Mouse (Mus musculus) right cerebral cortex, postnatal 36 days (tissue): Measurements from ENCODE around the gene Klhdc8a.

Source experiments
- DNase-seq, 2 experiments: peaks; one replicate each; pipeline ENCODE4 v3.0.0; 2022; ENCODE audit warnings: low spot score in 2 of 2, mixed read lengths in 1 of 2

Klhdc8a gene

DNA sequence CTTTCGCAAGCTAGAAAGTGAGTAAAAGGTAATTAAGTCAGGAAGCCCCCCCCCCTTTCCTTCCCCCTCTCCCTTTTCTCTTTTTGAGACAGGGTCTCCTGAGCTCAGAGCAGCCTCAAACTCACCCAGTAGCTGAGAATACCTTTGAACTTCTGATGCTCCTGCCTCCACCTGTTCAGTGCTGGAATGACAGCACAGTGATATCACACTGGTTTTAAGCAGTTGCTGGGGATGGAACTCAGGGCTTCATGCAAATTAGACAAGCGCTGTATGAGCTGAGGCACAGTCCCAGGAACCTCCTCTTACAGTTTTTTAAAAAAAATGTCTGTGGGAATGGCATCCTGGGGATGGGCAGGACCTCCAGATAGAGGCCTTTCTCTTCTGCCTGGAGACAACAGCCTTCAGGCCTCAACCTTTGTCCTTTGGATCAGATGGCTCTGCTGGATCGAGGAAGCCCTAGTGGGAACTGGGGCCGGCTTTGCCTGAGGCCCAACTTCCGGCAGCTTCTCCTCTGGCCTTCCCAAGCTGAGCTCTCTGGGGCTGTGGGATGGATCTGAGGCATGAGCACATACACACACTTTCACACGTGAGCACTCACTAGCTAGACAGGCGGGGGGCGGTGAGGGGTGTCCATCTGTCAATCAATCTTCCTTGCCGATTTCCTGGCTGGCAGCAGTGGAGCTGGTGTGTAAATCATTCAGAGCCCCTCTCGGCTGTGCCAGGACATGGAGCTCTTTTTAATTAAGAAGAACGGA lies 7.3 kb upstream of the Klhdc8a start:
- no peak for DNase-seq

DNA sequence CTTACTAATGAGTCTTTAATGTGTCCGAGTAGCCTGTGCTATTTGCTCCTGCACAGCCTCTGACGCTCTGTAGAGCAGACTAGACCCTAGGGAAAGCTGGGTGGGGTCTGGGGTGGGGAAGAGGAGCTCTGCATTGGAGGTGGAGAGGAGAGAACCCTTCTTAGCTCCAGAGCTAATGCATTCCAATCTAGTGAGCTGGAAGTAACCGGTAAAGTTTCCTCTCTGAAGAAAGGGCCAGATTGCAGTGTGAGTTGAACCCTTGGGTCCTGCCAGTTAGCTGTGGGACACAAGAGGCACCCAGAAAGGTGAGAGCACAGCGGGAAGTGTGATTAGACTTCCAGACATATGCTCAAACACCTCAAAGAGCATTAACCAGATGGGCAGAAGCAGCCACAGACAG lies 6.7 kb upstream of the Klhdc8a start:
- no peak for DNase-seq

DNA sequence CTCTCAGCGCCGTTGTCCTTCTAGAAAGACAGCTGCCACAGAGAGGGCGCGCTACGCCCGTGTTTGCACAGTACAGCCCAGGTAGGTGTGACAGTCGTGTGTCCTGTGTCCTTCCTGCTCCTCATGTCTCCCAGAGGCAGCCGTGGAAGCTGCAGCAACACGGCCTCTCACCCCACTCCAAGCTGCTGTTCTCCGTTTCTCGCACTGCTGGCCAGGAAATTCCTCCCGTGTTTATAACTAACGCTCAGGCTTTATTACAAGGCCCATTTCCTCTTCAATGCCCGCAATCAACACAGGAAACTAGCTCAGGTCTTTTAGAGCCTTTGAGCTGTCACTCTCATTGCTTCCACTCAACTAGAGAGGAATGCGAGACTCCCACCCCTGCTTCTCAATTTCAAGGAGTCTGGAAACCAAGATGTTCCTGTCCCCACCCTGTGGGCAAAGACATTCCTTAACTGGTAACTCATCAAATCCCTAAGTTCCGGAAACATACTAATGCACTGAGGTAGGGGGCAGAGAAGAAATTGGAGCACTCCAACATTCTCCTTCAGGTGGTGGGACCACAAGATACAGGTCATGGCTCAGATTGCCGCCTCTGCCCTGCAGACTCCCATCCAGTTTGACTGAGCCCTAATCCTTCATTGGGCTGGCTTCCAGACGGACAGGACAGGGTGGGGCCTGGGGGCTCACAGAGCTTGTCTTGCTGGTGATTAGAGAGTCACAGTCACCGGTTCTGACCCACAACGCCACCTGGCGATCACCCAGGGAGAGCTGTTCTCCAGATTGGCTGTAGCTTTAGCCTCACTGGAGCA lies 5.9 kb upstream of the Klhdc8a start:
- DNase-seq, result no peak

DNA sequence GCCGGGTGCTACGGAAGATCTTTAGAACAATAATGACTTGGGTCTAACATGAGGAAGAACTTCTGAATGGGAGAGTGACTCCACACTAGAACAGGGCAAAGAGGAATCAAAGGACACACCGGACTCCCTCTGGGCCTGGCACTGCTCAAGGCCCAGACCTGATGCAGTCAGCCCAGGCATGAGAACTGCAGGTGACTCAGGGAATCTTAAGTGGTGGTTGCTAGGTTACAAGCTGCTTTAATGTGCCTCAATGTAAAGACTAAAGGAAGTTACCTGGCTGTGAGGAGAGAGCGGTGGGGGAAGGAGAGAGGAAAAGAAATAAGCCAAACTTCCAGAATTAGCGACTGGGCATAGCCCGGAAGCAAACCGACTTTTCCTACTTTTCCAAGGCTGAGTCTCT lies 2.9 kb upstream of the Klhdc8a start:
- no peak for DNase-seq

DNA sequence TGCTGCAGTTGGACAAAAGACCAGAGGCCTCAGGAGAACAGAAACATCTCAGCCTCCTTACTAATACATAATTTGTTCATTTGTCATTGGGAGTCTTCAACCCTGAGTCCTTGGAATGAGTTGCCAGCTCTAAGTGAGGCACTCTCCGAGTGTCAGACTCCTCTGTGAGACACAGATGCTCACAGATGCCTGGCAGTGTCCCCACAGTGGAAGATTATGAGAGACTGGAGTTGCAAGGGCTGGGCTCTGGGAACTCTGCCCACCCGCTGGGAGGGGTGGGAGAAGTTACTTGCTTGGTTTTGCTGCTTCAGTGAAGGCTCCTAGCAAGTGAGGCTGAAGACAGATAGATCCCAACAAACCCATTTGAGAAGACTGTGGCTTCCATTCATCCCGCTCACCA lies 2.4 kb upstream of the Klhdc8a start:
- no peak for DNase-seq

DNA sequence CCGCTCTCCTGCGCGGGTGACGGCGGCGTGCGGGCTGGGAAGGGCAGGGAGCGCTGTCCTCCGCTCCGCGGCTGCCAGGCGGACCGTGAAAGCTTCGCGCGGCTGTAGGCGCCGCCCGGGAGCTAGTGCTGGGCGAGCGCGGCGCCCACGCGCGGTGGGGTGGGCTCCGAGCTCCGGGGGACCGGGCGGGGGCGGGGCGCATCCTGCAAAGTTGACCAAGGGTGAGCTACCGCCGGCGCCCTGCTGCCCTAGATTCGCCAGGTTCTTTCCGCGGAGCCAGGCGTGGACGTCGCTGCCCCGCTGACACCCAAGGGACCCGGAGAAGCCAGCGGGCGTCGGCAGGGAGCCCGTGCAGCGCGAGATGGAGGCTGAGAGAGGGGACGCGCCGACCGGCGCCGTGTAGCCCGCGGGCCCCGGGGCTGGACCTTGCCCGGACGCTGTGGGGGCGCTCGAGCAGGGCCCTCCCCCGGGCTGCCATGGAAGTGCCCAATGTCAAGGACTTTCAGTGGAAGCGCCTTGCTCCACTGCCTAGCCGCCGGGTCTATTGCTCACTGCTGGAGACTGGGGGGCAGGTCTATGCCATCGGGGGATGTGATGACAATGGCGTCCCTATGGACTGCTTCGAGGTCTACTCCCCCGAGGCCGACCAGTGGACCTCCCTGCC lies 507 bp downstream of the Klhdc8a start:
- peak; percentile 14 to 21 for DNase-seq

DNA sequence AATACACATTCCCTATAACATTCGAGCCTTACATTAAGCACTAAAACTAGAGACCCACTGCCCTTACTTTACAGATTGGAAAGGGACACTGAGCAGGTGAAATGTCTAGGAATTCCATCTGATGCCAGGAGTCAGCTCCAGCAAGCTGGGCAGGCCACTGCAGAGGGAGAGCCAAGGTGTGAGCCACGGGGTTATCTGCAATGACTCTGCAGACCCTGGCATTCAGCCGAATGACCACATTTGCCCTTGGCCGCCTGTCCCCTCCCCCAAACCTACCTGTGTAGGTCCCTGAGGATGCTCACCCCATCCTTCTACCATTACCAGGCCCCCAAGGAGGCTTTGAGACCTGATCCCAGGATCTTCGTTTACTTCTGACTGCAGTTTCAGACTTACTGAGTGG lies 1.3 kb downstream of the Klhdc8a start:
- DNase-seq, result no peak

DNA sequence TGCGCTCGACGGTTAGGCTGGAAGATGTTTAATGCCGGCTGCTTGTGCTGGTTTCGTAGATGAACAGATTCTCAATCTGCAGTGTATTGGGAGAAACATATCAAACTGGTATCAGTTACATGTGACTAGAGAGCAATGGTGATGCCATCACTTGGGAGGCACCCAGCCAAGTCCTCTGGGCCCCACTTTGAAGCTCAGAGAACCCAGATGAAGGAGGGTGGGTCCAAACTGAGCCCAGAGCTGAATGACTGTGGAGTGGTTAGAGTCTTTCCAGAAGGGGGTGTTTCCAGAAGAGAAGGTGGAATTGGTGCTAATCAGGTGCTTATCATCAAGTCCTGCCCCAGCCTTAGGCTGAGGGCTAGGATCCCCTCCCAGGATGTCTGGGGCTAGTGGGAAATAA lies 2.8 kb downstream of the Klhdc8a start:
- no peak for DNase-seq

DNA sequence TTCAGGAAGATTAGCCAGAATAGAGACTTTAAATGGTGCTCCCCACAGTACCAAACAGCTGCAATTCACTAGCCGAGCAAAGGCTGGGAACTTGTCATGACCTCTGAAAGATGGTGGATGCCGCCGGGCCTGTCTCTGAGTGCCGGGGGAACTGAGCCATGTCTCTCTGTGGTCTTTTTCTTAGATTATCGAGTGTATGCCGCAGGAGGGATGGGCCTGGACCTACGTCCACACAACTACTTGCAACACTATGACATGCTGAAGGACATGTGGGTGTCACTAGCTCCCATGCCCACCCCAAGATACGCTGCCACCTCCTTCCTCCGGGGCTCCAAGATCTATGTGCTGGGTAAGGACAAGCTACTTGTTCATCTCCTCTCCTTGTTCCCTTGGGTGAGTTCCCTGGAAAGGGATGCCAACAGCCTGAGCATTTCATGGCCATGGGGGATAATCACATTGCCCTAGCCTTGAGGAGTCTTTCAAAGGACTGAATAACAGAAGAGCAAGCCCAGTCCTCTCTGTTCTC lies 4.0 kb downstream of the Klhdc8a start:
- DNase-seq, result no peak

DNA sequence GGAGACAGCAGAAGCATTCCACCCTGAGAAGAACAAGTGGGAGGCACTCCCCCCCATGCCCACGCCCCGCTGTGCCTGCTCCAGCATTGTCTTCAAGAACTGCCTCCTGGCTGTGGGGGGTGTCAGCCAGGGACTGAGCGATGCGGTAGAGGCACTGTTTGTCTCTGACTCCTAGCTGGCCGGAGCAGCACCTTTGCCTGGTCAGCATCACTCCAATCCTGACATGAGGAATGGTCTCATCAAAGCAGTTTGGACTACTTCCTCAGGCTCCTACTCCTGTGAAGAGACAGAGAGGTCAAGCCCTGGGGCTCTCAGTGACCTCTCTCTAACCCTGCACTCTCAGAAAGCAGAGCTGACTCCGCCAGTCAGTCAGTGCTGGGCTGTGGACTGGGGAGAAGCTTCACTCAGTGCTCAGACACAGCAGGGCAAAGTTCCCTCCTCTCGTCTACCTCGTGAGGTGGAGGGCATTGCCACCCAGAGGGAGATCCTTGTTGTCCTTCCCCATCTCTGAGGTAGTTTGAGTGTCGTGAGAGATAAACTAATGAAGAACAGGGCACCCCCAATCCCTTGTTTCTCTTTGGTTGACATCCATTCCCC lies 6.3 kb downstream of the Klhdc8a start:
- no peak for DNase-seq

DNA sequence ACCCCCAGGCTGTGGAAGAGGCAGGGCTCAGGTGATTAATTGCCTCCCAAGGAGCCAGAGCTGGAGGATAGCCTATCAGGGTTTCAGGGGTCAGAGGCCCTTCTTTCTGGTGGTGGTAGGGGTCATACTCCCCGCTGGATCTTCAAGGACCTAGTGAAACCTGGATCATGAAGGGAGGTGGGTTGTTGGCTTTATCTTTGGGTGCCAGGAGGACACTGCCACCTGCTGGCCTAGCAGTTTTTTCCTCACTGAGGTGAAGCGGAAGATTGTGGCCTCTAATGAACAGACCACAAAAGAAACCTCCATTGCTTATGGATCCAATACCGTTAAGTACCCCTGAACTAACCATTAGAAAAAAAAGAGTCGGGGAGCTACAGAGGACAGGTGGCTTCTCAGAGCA lies 7.7 kb downstream of the Klhdc8a start:
- DNase-seq, result peak in 1 of 2 experiments; percentile 21

DNA sequence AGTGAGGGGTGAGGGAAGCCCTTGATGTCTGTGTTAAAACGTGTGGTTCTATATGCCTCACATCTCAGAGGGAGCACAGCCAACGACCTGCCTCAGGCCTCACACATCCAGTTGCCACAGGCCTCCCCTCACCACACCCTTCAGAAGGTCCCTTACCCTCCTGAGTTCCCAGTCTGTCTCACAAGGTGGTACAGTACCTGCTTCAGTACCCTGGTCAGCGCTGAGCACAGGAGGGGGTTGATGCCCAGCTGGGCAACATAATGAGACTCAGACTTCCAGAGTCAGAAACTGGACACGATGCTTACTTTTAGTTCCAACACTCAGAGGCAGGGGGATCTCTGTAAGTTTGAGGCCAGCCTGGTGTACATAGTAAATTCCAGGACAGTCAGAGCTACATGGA lies 8.4 kb downstream of the Klhdc8a start:
- no peak for DNase-seq

DNA sequence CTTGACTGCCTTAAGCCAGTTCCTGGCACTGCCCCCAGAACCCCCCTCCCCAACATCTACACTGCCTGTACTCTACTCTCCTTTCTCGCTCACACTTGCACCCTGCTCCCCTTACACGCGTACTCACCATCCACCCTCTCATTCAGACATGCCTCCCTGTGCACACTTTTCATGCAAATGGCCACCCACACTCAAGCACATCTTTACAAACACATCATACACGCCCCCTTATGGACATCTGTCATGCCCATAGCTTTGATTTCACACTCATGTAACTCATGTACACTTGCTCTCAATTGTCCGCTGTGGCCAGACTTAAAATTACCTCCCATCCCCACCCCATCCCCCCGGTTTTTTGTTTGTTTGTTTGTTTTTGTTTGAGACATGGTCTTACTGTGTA lies 9.5 kb downstream of the Klhdc8a start:
- peak in 1 of 2 experiments; percentile 39 for DNase-seq

DNA sequence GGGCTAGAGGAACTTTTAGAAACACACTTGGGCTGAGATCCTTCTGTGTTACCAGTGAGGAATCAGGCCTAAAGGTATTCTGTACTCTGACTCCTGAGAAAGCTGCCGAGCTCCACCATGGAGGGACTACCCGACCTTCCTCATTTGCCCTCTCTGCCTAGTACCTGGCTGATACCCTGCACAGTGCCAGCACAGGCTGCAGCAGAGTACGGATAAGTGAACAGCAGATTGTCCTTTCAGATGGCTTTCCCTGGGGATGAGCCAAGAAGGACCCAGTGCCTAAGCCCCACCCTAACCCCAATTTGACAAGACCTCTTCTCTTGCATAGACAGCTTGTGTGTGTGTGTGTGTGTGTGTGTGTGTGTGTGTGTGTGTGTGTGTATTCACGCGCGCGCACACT lies 10.2 kb downstream of the Klhdc8a start:
- DNase-seq, result no peak

DNA sequence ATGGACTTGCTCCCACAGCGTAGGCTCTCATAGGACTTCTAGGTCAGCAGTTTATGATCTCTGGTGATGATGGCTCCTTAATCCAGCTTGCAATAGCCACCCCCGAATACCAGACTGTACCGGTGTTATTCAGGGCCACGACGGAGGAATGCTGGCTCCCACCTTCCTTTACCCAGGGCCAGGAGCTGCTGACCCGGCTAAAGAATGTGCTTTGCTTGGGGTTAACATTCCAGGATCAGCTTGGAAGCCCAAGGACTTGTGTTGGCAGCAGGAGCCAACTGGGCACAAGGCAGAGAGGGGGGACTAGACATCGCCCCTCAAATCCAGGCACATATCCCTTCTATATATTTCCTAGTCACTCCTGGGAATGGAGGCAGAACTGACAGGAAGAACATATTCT lies 12.3 kb downstream of the Klhdc8a start:
- no peak for DNase-seq

DNA sequence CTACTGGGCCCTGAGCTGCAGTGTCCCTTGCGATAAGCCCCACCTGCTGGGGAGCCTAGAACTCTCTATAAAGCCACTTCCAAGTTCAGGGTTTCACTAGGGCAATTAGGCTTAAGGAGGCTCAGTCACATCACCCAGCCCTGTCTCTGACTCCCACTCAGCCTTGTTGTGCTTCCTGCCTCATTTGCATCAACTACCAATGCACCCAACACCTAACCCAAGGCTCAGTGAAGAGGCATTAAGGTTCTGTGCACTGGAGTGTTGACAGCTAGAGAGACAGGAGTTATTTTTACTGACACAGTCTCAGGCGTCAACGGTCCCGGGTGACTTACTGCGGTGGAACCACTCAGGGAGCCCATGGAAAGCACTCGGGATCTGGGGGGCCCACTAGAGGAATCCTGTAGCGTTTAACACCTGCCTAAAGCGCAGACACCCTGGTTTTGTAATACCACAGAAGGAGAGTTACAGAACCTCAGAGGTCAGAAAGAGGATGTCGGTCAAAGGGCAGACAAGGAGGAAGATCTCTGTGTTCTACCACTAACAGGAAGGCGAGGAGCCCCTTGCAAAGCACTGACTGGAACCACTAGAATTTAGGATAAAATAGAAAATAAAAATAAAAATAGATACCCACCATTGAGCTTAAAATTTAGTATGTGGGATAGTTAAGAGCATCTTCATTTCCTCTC lies 12.9 kb downstream of the Klhdc8a start:
- no peak for DNase-seq

DNA sequence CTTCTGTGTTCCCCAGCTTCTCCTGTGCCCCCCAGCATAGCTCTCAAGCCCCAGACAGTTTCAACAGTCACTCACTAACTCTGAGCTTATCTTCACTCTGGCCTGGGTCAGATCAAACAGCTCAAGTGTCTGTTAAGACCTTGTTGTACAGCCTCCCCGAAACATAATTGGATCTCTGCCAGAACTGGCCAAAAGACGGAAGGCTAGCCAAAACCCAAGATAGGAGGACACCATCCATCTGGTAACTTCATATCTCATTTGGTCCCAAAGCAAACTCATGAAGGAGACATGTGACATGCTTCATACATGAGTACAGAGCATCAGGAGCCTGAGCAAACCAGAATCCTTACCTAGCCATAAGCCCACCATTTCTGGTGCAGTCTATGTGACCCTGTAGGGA lies 13.6 kb downstream of the Klhdc8a start:
- DNase-seq, result no peak

DNA sequence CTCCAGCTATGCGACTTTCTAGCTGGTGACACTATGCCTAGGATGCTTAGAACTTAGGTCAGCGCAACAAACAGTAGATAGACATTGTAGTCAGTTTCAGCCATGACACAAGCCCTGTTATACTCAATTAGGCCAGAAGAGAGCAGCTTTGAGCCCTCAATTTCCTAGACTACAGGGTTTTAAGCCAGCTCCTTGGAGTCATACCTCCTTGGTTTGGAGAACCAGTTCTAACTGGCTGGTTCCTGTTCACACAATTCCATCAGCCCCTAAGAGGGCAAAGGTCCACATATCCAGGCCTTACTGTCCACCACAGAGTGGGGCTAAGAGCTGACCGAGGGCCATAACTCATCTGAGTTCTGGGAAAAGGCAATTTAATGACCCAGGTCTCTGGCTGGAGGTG lies 14.3 kb downstream of the Klhdc8a start:
- DNase-seq, result no peak

DNA sequence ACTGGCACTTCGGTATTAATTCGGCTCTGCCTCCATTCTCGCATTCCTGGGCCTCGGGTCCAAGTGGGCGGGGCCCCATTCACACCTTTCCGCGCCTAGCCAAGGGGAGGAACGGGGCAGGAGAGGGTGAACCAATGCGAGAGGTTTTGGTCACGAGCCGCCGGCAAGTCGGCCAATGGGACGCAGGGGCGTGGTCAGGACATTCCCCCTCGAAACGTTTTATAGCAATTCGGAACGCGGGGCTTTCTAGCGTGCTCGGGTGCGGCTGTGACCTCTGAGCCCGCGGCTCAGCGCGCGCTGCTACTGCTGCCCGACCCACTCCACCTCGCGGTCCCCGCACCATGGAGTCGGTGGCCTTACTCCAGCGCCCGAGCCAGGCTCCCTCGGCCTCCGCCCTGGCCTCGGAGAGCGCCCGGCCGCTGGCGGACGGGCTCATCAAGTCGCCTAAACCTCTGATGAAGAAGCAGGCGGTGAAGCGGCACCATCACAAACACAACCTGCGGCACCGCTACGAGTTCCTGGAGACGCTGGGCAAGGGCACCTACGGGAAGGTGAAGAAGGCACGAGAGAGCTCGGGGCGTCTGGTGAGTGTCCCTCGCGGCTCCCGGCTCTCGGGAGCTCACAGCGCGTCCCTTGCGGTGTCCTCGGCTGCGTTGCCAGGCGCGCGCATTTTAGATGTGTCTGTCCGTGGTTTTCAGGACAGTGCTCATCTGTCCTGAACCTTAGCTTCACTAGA lies 17.6 kb downstream of the Klhdc8a start, which contains the start of gene Nuak2:
Gene Nuak2, plus strand, starts transcription at position 238 of the 736 bp plus-strand sequence.
- peak; percentile 71 for DNase-seq

DNA sequence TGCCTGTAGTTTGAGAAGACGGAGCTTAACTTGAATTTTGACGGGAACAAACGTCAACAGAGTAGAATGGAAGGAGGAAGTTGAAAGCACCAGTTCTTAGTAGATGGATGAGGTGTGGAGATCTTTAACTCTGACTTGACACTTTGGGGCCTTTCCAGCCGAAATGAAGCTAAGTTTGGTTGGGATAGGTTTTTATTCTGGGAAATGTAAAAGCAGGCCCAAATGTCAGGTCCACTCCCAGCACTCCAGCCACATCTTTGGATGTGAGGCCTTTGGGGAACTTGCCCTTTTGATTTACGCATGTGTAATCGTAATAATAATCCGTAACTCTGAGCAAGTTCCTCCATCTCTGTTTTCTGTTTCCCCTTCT lies 18.2 kb downstream of the Klhdc8a start:
- DNase-seq, result no peak

DNA sequence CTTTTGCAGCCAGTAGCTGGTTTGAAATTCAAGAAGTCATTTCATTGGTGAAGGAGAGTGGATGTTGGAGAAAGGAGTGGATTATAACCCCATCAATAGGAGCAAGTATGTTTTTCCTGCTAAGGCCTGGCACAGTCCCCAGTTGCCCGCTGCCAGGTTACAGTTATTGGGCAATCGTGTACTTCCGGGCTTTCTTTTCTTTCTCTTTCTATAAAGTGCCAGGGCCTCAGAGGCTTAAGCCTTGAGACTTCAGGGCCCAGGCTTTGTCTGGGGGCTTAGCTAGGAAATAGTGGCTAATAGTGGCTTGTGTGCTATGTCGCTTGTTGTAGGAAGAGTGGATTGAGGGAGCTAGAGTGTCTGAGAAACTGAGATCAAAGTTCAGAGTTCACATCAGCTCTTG lies 19.0 kb downstream of the Klhdc8a start:
- DNase-seq, result no peak
